In the genomic region with DNA sequence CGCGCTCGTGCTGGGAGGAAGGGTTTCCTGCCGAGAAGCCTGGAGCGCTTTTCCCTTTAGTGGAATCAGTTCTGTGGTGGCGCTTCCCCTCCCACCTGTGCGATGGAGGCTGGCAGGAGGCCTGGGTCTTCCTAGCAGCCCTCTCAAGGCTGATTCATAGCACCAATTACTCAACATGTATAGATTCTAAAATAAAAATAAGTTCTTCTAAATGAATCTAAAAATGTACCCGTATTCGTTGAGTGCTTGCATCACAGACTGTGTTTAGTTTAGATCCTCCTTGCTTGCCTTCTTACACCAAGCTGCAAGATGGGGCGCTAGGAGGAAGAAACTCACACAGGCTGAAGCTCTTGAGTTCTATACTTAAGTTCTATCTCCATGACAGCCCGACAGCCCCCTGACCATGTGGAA, we compare ENCODE assay signal across 16 mouse cellular contexts. TPM values are rescaled to one million over a fixed set of nuclear protein-coding genes. Genes with fewer than 3 reads are reported as not detected.
DNase-seq lines count a peak whose midpoint lies in the region; ATAC-seq lines count a peak whose summit lies in the region.
"Had no signal": no experiment of that assay in that cellular context is flagged by ENCODE, and none has a peak within 500 bp of the region (broad histone marks: within the 10 kb centered on the region; RNA-seq: fewer than 3 reads in every experiment).

No protein-coding gene starts in this region.

- ATAC-seq in frontal cortex, adult (ENCODE audit: low TSS enrichment) = peak; percentile 84
- ATAC-seq: intestine, embryonic 16.5 days; liver, embryonic 12.5 days had no signal

- DNase-seq in brain, adult 2 months (ENCODE audit: low read depth, low spot score) = peak; percentile 85
- DNase-seq in layer of hippocampus, postnatal 36 days = peak; percentile 27 to 34
- DNase-seq in right cerebral cortex, adult 2 months (ENCODE audit: low spot score in 2 of 2) = peak; percentile 79 to 81
- DNase-seq in lung, postnatal 10 days = no peak
- DNase-seq in cerebellum, postnatal 4 days (ENCODE audit: low spot score in 2 of 2) = no peak
- no peak for DNase-seq in spleen, adult 18-20 months
- DNase-seq: adrenal gland, postnatal 36 days; cerebellum, adult 9-10 months; embryo, embryonic 11 days; gastrocnemius, postnatal 10 days; heart, adult 2 months; lung, embryonic 14.5 days; thymus, postnatal 36 days had no signal

RNA-seq across cellular contexts. Expression of a gene that starts 43.1 kb away (rescaled TPM):
- 1 to 10 TPM; 1.8 to 4.0 TPM for total RNA-seq in layer of hippocampus, postnatal 36 days (2021)

RNA-seq across cellular contexts. Expression of a gene that starts 56.6 kb away (rescaled TPM):
- 10 to 100 TPM; 34.6 to 37.6 TPM for total RNA-seq in layer of hippocampus, postnatal 36 days (2021)

Comparison
In these comparisons a context has a peak if more than half of its experiments do, and no peak if none do; other contexts are left out.
1. DNase-seq: peak in brain, adult 2 months (single experiment), layer of hippocampus, postnatal 36 days (2 of 2) and right cerebral cortex, adult 2 months (2 of 2); none in lung, postnatal 10 days (single experiment), cerebellum, postnatal 4 days (0 of 2) and spleen, adult 18-20 months (0 of 2).